Mouse (Mus musculus) small intestine, adult 2 months (tissue): ENCODE measurements around the gene Golga7b. TPM values are rescaled to one million over a fixed set of nuclear protein-coding genes. Genes with fewer than 3 reads are reported as not detected.

Experiments used
- H3K27ac ChIP-seq: fragments of 200-500 bp; 2 replicates; pipeline ENCODE4 v1.5.1; 2012; ENCODE audit warnings: low read depth, low read length, control low read depth, inconsistent platforms; ENCODE audit not compliant: insufficient read depth
- H3K27me3 ChIP-seq: fragments of 200-500 bp; 2 replicates; pipeline ENCODE4 v1.6.1; 2012; ENCODE audit warnings: mild to moderate bottlenecking, moderate library complexity, low read length, inconsistent platforms; ENCODE audit not compliant: control insufficient read depth, insufficient read depth
- H3K36me3 ChIP-seq: fragments of 200-500 bp; 2 replicates; pipeline ENCODE4 v1.6.1; 2012; ENCODE audit warnings: mild to moderate bottlenecking, low read length, control low read depth, inconsistent platforms; ENCODE audit not compliant: control insufficient read depth, insufficient read depth
- H3K4me1 ChIP-seq: fragments of 200-500 bp; 2 replicates; pipeline ENCODE4 v1.6.1; 2012; ENCODE audit warnings: low read length, inconsistent platforms, mixed read lengths; ENCODE audit not compliant: control insufficient read depth, insufficient read depth, insufficient read length
- H3K4me3 ChIP-seq: fragments of 200-500 bp; 2 replicates; pipeline ENCODE4 v1.5.1; 2012; ENCODE audit warnings: low read depth, mild to moderate bottlenecking, control low read depth, inconsistent platforms, low read length, moderate library complexity
- CTCF ChIP-seq: fragments of 200-500 bp; IDR thresholded peaks from 2 replicates; pipeline ENCODE4 v1.5.1; 2012; ENCODE audit warnings: low read depth, mild to moderate bottlenecking, control low read depth, inconsistent platforms, low read length, moderate library complexity, mixed read lengths; ENCODE audit not compliant: insufficient replicate concordance, insufficient read length; ENCODE audit errors: extremely low read depth
- POLR2A ChIP-seq: fragments of 200-500 bp; IDR thresholded peaks from 2 replicates; pipeline ENCODE4 v1.6.1; 2012; ENCODE audit warnings: low read depth, mild to moderate bottlenecking, control low read depth, inconsistent platforms, low read length, moderate library complexity
- WGBS: fragments of 180-500 bp; shearing (Covaris S2); methylation state at CpG from one replicate; pipeline ENCODE4 v1.1.7; 2018; 5-methylcytosine and 5-hydroxymethylcytosine counted together
- polyA plus RNA-seq: library from polyadenylated mRNA; depleted of rRNA; stranded (reverse); fragments of >200 nt; gene quantifications from 2 replicates; pipeline ENCODE4 v1.2.3, GENCODE M21; 2012

The Golga7b gene
- polyA plus RNA-seq, 1 experiment: 0.63 TPM

DNA sequence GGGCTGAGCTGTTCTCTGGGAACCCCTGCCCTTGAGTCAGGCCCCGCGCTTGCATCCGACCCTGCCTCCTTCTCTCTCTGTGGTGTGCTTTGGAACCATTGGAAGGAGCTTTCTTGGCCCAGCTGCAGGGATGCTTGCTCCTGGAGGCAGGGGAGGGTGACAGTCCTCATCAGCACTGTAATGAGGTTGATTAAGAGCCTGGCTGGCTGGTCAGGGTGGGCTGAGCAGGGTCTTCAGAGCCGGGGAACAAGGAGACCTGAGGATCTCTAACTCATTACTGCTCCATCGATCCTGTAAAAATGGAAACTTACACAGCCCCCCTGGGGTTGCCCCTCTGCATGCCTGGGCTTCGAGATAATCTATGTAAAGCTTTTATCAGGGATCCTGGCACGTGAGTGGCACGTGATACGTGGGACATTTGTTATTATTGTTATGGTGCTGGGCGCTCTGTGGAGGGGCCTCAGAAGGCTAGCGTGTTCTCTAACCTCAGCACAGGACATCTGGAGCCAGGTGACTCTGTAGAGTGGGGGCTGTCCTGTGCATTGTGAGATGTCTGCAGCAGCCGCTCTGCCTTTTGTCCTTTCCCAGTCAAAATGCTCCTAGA lies 55.9 kb downstream of the Golga7b start:
- H3K36me3 ChIP-seq: no peaks in the 10 kb centered on the region
- 0 out of 2 replicates have a peak, but pooled peaks cover 4% of the 10 kb centered on the region for H3K27me3 ChIP-seq
- H3K4me1 ChIP-seq: no peaks in the 10 kb centered on the region; the same call in 1 of the 2 replicates
- no peak for TF ChIP-seq POLR2A
- TF ChIP-seq CTCF: no peak
- no peak overlapping the region for H3K27ac ChIP-seq
- WGBS: 68% methylated on average over 12 of the region's 12 CpGs
- H3K4me3 ChIP-seq: no peak overlapping the region

DNA sequence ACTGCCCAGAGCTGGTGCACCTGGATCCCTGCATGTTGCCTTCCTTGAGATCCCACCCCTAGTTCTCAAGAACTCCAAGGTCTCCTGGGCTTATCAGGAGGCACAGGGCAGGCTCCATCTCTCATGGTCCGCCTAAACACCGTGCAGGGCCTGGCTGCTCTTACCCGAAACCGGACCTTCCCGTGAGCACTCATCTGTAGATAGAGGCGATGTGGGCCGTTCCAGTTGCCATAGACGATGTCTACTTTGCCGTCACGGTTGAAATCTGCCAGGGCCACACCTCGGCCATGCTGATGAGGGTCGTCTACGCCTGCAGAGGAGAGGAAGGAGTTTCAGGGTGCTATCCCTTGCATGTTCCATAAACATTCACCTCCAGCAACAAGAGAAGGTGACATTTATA lies 57.1 kb downstream of the Golga7b start:
- Histone ChIP-seq H3K27me3 (0 out of 2 replicates have a peak, but pooled peaks cover 4% of the 10 kb centered on the region), H3K27ac (no peak overlapping the region), H3K4me1 (no peaks in the 10 kb centered on the region; the same call in 1 of the 2 replicates), H3K36me3 (no peaks in the 10 kb centered on the region), H3K4me3 (no peak overlapping the region)
- TF ChIP-seq POLR2A (no peak), CTCF (no peak)
- 74% methylated on average over 13 of the region's 13 CpGs for WGBS

DNA sequence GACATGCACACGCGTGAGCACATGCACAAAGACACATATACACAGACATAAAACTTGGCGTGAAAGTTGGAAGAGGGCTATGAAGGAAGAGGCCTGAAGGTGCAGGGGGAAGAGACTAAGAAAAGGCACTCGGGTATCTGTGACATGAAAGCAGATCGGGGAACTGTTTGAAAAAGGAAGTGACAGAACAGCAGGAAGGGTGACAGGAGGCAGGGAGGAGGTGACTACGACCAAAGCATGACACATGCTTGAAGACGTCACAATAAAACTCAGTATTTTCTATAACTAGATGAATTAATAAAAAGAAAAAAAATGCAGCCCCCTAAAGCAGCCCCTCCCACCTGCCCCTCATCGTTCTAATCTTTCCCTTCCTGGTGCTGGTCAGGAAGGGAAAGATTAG lies 58.4 kb downstream of the Golga7b start:
- H3K4me1 ChIP-seq: no peaks in the 10 kb centered on the region; the same call in 1 of the 2 replicates
- no peak overlapping the region for H3K27ac ChIP-seq
- H3K36me3 ChIP-seq: no peaks in the 10 kb centered on the region
- no peak overlapping the region for H3K4me3 ChIP-seq
- 48% methylated on average over 8 of the region's 8 CpGs for WGBS
- TF ChIP-seq POLR2A (no peak), CTCF (no peak)
- 0 out of 2 replicates have a peak, but pooled peaks cover 4% of the 10 kb centered on the region for H3K27me3 ChIP-seq

DNA sequence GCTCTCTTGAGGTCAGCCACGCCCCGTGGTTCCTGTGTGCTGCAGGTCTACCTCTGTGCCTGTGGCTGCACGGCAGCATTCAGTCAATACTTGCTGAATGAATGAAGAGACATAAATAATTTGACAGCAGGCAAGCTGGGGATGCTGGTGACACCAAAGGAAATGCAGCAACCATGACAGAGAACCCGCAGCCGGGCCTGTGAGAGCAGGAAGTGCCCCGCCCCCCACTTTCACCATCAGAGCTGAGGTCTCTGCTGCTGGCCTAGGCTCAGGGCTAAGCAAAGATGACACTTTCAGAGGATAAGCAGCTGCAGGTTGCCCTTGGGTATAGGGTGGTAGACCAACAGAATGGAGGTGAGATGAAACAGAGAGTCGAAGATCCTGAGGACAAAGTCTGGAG lies 58.8 kb downstream of the Golga7b start:
- Histone ChIP-seq H3K36me3 (no peaks in the 10 kb centered on the region), H3K4me1 (no peaks in the 10 kb centered on the region; the same call in 1 of the 2 replicates), H3K4me3 (no peak overlapping the region), H3K27ac (no peak overlapping the region), H3K27me3 (0 out of 2 replicates have a peak, but pooled peaks cover 4% of the 10 kb centered on the region)
- 36% methylated on average over 7 of the region's 7 CpGs for WGBS
- TF ChIP-seq CTCF (no peak), POLR2A (no peak)

- Histone ChIP-seq H3K27ac (no peak overlapping the region), H3K36me3 (no peaks in the 10 kb centered on the region), H3K4me3 (no peak overlapping the region), H3K27me3 (0 out of 2 replicates have a peak, but pooled peaks cover 4% of the 10 kb centered on the region), H3K4me1 (no peaks in the 10 kb centered on the region; the same call in 1 of the 2 replicates)
- WGBS: 8% methylated on average over 8 of the region's 8 CpGs
- TF ChIP-seq POLR2A (no peak), CTCF (no peak)
Observed at GRCm38 (mm10) chr19:42307019-42307418, 59.6 kb downstream of the Golga7b start.

DNA sequence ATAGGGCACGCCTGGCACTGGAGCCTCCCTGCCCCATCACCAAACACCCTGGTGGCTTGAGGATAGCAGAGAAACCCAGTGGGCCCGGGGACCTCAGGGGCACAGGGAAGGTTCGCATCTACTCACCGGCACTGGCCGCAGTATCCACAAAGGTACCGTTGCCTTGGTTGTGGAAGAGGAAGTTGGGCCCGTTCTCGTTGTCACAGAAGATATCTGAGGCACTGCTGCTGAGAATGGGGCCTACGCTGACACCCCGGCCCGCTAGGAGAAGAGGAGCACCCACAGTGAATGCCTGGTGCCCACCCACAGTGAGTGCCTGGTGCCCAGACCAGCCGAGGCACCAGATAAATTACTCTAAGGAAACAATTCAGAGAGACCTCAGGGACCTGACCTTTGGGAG lies 61.6 kb downstream of the Golga7b start:
- Histone ChIP-seq H3K36me3 (no peaks in the 10 kb centered on the region), H3K27ac (no peak overlapping the region), H3K4me3 (no peak overlapping the region), H3K27me3 (no peaks in the 10 kb centered on the region), H3K4me1 (no peaks in the 10 kb centered on the region; the same call in 1 of the 2 replicates)
- WGBS: 76% methylated on average over 12 of the region's 12 CpGs
- TF ChIP-seq POLR2A (no peak), CTCF (no peak)

GRCm38 (mm10) chr19:42311332-42311731 lies 64.0 kb downstream of the Golga7b start:
- Histone ChIP-seq H3K27ac (no peak overlapping the region), H3K4me3 (no peak overlapping the region), H3K4me1 (no peaks in the 10 kb centered on the region; the same call in 1 of the 2 replicates), H3K27me3 (no peaks in the 10 kb centered on the region), H3K36me3 (no peaks in the 10 kb centered on the region)
- TF ChIP-seq POLR2A: no peak
- TF ChIP-seq CTCF: no peak
- WGBS: 17% methylated on average over 2 of the region's 2 CpGs
